ENCODE assay signal across 25 mouse cellular contexts in the genomic region with DNA sequence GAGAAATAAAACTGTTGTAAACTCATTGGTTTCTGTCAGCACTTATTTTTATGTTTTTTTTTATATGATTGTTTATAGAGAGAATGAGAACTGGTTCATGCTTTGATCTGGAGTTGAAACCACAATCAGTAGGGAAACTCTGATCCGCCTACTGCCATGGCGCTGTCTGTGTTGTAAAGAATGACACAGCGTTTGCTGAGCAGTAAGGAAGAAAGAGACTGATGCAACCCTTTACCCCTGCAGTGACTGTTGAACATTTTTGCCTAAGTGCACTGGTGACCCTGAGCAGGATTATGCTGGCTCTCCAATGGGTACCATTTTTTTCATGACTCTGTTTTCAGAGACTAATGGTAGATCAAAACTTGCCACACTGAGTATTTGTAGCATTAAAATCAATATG.
A peak's percentile ranks its signal among the peaks of the same experiment; 100 is the strongest.
DNase-seq lines count a peak whose midpoint lies in the region; ATAC-seq and TF ChIP-seq lines count a peak whose summit lies in the region.
"Had no signal": no experiment of that assay in that cellular context is flagged by ENCODE, and none has a peak within 500 bp of the region (broad histone marks: within the 10 kb centered on the region; RNA-seq: fewer than 3 reads in every experiment).

No protein-coding gene starts in this region.

- DNase-seq in 416B (ENCODE audit: low read depth): peak; percentile 2
- DNase-seq in cerebellum, postnatal 10 days: no peak
- no peak for DNase-seq in kidney, adult 18-20 months
- no peak for DNase-seq in urinary bladder, postnatal 4 days (ENCODE audit: low spot score in 2 of 2)
- no peak for DNase-seq in lung, postnatal 25 days (ENCODE audit: low spot score)
- DNase-seq: adrenal gland, adult 8-10 months; adrenal gland, postnatal 14 days; adrenal gland, postnatal 36 days; cerebellum, adult 11-12 months; cerebellum, adult 2 months; cerebellum, adult 9-10 months; cerebellum, postnatal 14 days; cerebellum, postnatal 36 days had no signal

- H3K27ac ChIP-seq in embryonic fibroblast, embryonic 13.5 days (ENCODE audit: insufficient read depth, low read length): peak overlapping the region; percentile 44; the same call in 1 of the 2 replicates
- H3K27ac ChIP-seq: embryonic facial prominence, embryonic 10.5 days; embryonic facial prominence, embryonic 12.5 days; forebrain, embryonic 10.5 days; forebrain, embryonic 12.5 days had no signal

- ATAC-seq in megakaryocyte progenitor cell, adult 5-6 weeks (replicated peaks; ENCODE audit: poor library complexity): peak; percentile 92
- ATAC-seq: activated CD4-positive, CD25-positive, alpha-beta regulatory T cell, adult 4 months; CD4-positive, CD25-positive, alpha-beta regulatory T cell, adult 4 months; forebrain, embryonic 14.5 days; forebrain, embryonic 16.5 days; Patski had no signal

- H3K4me3 ChIP-seq in embryonic fibroblast, embryonic 13.5 days (ENCODE audit: insufficient read depth, low read length): no peak overlapping the region
- H3K4me3 ChIP-seq: embryonic facial prominence, embryonic 10.5 days; embryonic facial prominence, embryonic 12.5 days; erythroblast, embryonic 14.5 days; forebrain, embryonic 10.5 days; forebrain, embryonic 12.5 days had no signal

- no peak for TF ChIP-seq POLR2A in embryonic fibroblast, embryonic 13.5 days (IDR thresholded peaks at IDR 0.05; ENCODE audit: low read depth, low read length)

- TF ChIP-seq CTCF in embryonic fibroblast, embryonic 13.5 days (IDR thresholded peaks at IDR 0.05; ENCODE audit: borderline replicate concordance, insufficient read depth, low read length): no peak

- peaks cover 4% of the 10 kb centered on the region; the same call in 1 of the 2 replicates for H3K4me1 ChIP-seq in embryonic fibroblast, embryonic 13.5 days (ENCODE audit: control insufficient read depth, insufficient read depth, low read length)
- H3K4me1 ChIP-seq: embryonic facial prominence, embryonic 10.5 days; forebrain, embryonic 10.5 days had no signal
